Mouse (Mus musculus) CH12.LX (cell line): Measurements from ENCODE around the gene Card11. TPM values are rescaled to one million over a fixed set of nuclear protein-coding genes. Genes with fewer than 3 reads are reported as not detected.

Experiments used
- DNase-seq: peaks from one replicate; pipeline ENCODE4 v3.0.0-alpha.2; 2013; ENCODE audit errors: extremely low read depth
- H3K27ac ChIP-seq: 2 replicates; pipeline ENCODE4 v1.5.1; 2012; ENCODE audit warnings: low read depth, mild to moderate bottlenecking, control low read depth, moderate library complexity; ENCODE audit not compliant: insufficient read depth
- H3K27me3 ChIP-seq: replicated peaks from 2 replicates; pipeline ENCODE3; 2012; ENCODE audit warnings: inconsistent platforms
- H3K36me3 ChIP-seq, 2 experiments: replicated peaks in 1 of 2; 2 replicates each; pipeline versions ENCODE3 to v1.6.1; 2012; ENCODE audit warnings: inconsistent platforms in 1 of 2, low read length in 1 of 2, mild to moderate bottlenecking in 1 of 2, mixed read lengths in 1 of 2, moderate library complexity in 1 of 2; ENCODE audit not compliant: control insufficient read depth in 1 of 2, insufficient read depth in 1 of 2
- H3K4me1 ChIP-seq, 2 experiments: 2 replicates each; pipeline ENCODE4 v1.6.1; 2012; ENCODE audit warnings: inconsistent platforms in 1 of 2, moderate library complexity in 1 of 2; ENCODE audit not compliant: insufficient read depth in 2 of 2, control insufficient read depth in 1 of 2
- H3K4me2 ChIP-seq: 2 replicates; pipeline ENCODE4 v1.6.1; 2012; ENCODE audit warnings: low read depth, mild to moderate bottlenecking, control low read depth; ENCODE audit not compliant: poor library complexity, insufficient read depth, severe bottlenecking
- H3K4me3 ChIP-seq, 3 experiments: fragments of 150-350 bp in 1 of 3; sonication (generic) in 1 of 3; replicated peaks in 1 of 3; 2 replicates each; pipeline versions ENCODE3 to v1.5.1; 2011 to 2012; ENCODE audit warnings: low read depth in 2 of 3, low read length in 2 of 3, mild to moderate bottlenecking in 2 of 3, moderate library complexity in 2 of 3, control low read depth in 1 of 3, improper control_type of control experiment in 1 of 3, inconsistent platforms in 1 of 3, mixed read lengths in 1 of 3; ENCODE audit not compliant: poor library complexity in 1 of 3
- H3K79me2 ChIP-seq: replicated peaks from 2 replicates; pipeline ENCODE4 v1.6.1; 2012; ENCODE audit warnings: mild to moderate bottlenecking, moderate library complexity; ENCODE audit not compliant: control insufficient read depth, poor library complexity, insufficient read depth, severe bottlenecking; ENCODE audit errors: extremely low read depth
- H3K9ac ChIP-seq: 2 replicates; pipeline ENCODE4 v1.6.1; 2012; ENCODE audit warnings: low read depth, mild to moderate bottlenecking, control low read depth, moderate library complexity; ENCODE audit not compliant: insufficient read depth
- H3K9me3 ChIP-seq: replicated peaks from 2 replicates; pipeline ENCODE3; 2012; ENCODE audit warnings: low read length, inconsistent platforms, mixed read lengths
- CTCF ChIP-seq, 2 experiments: IDR thresholded peaks in 1 of 2; conservative IDR thresholded peaks in 1 of 2; 2 replicates each; pipeline ENCODE4 v1.5.1; 2011 to 2012; ENCODE audit warnings: low read depth in 2 of 2, low read length in 2 of 2, improper control_type of control experiment in 1 of 2, inconsistent platforms in 1 of 2, mild to moderate bottlenecking in 1 of 2, moderate library complexity in 1 of 2
- ETS1 ChIP-seq: conservative IDR thresholded peaks from 2 replicates; pipeline ENCODE4 v1.6.1; 2012; ENCODE audit warnings: low read depth, mild to moderate bottlenecking, inconsistent platforms, low read length, improper control_type of control experiment, moderate library complexity
- GABPA ChIP-seq: IDR thresholded peaks from 2 replicates; pipeline ENCODE4 v1.6.1; 2012; ENCODE audit warnings: low read depth, low read length, improper control_type of control experiment, inconsistent platforms; ENCODE audit not compliant: insufficient replicate concordance
- IRF4 ChIP-seq: IDR thresholded peaks from 2 replicates; pipeline ENCODE4 v1.6.1; 2014; ENCODE audit warnings: low read depth, mild to moderate bottlenecking, inconsistent platforms, low read length, improper control_type of control experiment
- JUN ChIP-seq: IDR thresholded peaks from 2 replicates; pipeline ENCODE4 v1.6.1; 2011; ENCODE audit warnings: low read depth, mild to moderate bottlenecking, low read length, improper control_type of control experiment, moderate library complexity; ENCODE audit not compliant: insufficient read depth
- KAT2A ChIP-seq: IDR thresholded peaks from 2 replicates; pipeline ENCODE4 v1.6.1; 2012; ENCODE audit warnings: low read length, improper control_type of control experiment, inconsistent platforms; ENCODE audit not compliant: insufficient replicate concordance
- MAX ChIP-seq: IDR thresholded peaks from 2 replicates; pipeline ENCODE4 v1.6.1; 2011; ENCODE audit warnings: low read length, improper control_type of control experiment
- MXI1 ChIP-seq: IDR thresholded peaks from 2 replicates; pipeline ENCODE4 v1.6.1; 2011; ENCODE audit warnings: mild to moderate bottlenecking, low read depth, low read length, improper control_type of control experiment
- POLR2AphosphoS2 ChIP-seq: IDR thresholded peaks from 2 replicates; pipeline ENCODE4 v1.6.1; 2011; ENCODE audit warnings: low read depth, low read length, improper control_type of control experiment
- RAD21 ChIP-seq: IDR thresholded peaks from 2 replicates; pipeline ENCODE4 v1.6.1; 2011; ENCODE audit warnings: low read depth, mild to moderate bottlenecking, low read length, improper control_type of control experiment, moderate library complexity
- SMC3 ChIP-seq: IDR thresholded peaks from 2 replicates; pipeline ENCODE4 v1.6.1; 2011; ENCODE audit warnings: low read depth, low read length, improper control_type of control experiment
- TBP ChIP-seq: conservative IDR thresholded peaks from 2 replicates; pipeline ENCODE4 v1.6.1; 2011; ENCODE audit warnings: low read depth, low read length, improper control_type of control experiment
- UBTF ChIP-seq: IDR thresholded peaks from 2 replicates; pipeline ENCODE4 v1.6.1; 2012; ENCODE audit warnings: low read depth, mild to moderate bottlenecking, inconsistent platforms, low read length, improper control_type of control experiment, moderate library complexity
- ZC3H11A ChIP-seq: IDR thresholded peaks from 2 replicates; pipeline ENCODE4 v1.6.1; 2012; ENCODE audit warnings: low read depth, mild to moderate bottlenecking, inconsistent platforms, low read length, improper control_type of control experiment
- dilution Hi-C: fragments of 300-500 bp; cut with MboI; formaldehyde crosslinking; loops from 2 replicates; pipeline ENCODE4 v1.14.3; 2020; ENCODE audit warnings: low sequenced_read_pairs; ENCODE audit not compliant: extremely low pct_unique_long_range_greater_than_20kb, extremely low pct_ligation_motif_present
- in situ Hi-C: fragments of 300-500 bp; cut with MboI; formaldehyde crosslinking; loops from 3 replicates; pipeline ENCODE4 v1.14.3; 2019; ENCODE audit warnings: low sequenced_read_pairs, low pct_ligation_motif_present, low pct_unique_long_range_greater_than_20kb, mixed read lengths
- polyA plus RNA-seq: library from polyadenylated mRNA; unstranded; fragments of >175 nt; gene quantifications from 2 replicates; pipeline ENCODE4 v1.2.1, GENCODE M21; 2012; ENCODE audit warnings: low read depth; ENCODE audit not compliant: insufficient read length
- total RNA-seq, 2 experiments: library from RNA; depleted of rRNA; stranded (reverse); fragments of 300-350 nt in 1 of 2; fragments of >200 nt in 1 of 2; gene quantifications; 2 replicates each; pipeline ENCODE4 v1.2.3; 2012 to 2014

Card11 gene
- total and polyA plus RNA-seq, 3 experiments: 16.1 to 84.6 (median 31.9) TPM

GRCm38 (mm10) chr5:140871241-140871640 lies 129.1 kb downstream of the Card11 start:
- Histone ChIP-seq H3K9me3 (peaks cover 6% of the 10 kb centered on the region), H3K4me3 (no peak overlapping the region), H3K4me1 (peaks cover 4 to 9% of the 10 kb centered on the region in 2 experiments; a peak in 3 of 4 replicates), H3K9ac (no peak overlapping the region), H3K27ac (peak overlapping the region; percentile 11; the same call in 1 of the 2 replicates), H3K4me2 (no peak overlapping the region), H3K27me3 (no peaks in the 10 kb centered on the region), H3K36me3 (peaks cover 38 to 51% of the 10 kb centered on the region in 2 experiments), H3K79me2 (no peaks in the 10 kb centered on the region)
- dilution Hi-C loops (no loop called here), in situ Hi-C loops (loop anchor here (10.0 kb wide), 1 partner anchor 214 kb away; no protein-coding TSS in a partner anchor)
- DNase-seq: no peak
- peak; percentile 50; the same call in 1 of the 2 replicates for TF ChIP-seq IRF4
- TF ChIP-seq MAX: no peak

- Histone ChIP-seq H3K4me1 (peaks cover 4 to 9% of the 10 kb centered on the region in 2 experiments; a peak in 3 of 4 replicates), H3K9ac (no peak overlapping the region), H3K27me3 (no peaks in the 10 kb centered on the region), H3K36me3 (peaks cover 17 to 31% of the 10 kb centered on the region in 2 experiments), H3K4me3 (no peak overlapping the region), H3K9me3 (no peaks in the 10 kb centered on the region), H3K27ac (no peak overlapping the region), H3K79me2 (no peaks in the 10 kb centered on the region), H3K4me2 (no peak overlapping the region)
- TF ChIP-seq MXI1: no peak
- no peak for TF ChIP-seq POLR2AphosphoS2
- peak; percentile 9; the same call in 1 of the 2 replicates for TF ChIP-seq ZC3H11A
- peak; percentile 80 for TF ChIP-seq RAD21
- no peak for TF ChIP-seq KAT2A
- no peak for TF ChIP-seq TBP
- TF ChIP-seq CTCF (conservative IDR thresholded peaks at IDR 0.05 in 1 of 2, IDR thresholded peaks at IDR 0.05 in 1 of 2; ENCODE audit: low read depth in 2 of 2, low read length in 2 of 2): peak; percentile 80
- peak; percentile 72 for TF ChIP-seq SMC3
- 0 out of 2 replicates have a peak, but pooled peaks have one; percentile 16 for TF ChIP-seq IRF4
- no peak for TF ChIP-seq UBTF
- TF ChIP-seq GABPA: no peak
- TF ChIP-seq JUN: no peak
- TF ChIP-seq ETS1: no peak
- dilution Hi-C loops: no loop called here
- in situ Hi-C loops: no loop called here
- DNase-seq: peak; percentile 71
Measured at GRCm38 (mm10) chr5:140869034-140869433, 131.3 kb downstream of the Card11 start.
